Mouse (Mus musculus) kidney, adult 2 months (tissue): ENCODE data around the gene Hnrnpl.

Experiments used
- CTCF ChIP-seq: fragments of 200-500 bp; conservative IDR thresholded peaks from 2 replicates; pipeline ENCODE4 v1.5.1; 2011; ENCODE audit warnings: low read depth, mild to moderate bottlenecking, control low read depth, low read length, moderate library complexity, mixed read lengths; ENCODE audit not compliant: insufficient read depth, insufficient read length
- POLR2A ChIP-seq: fragments of 200-500 bp; IDR thresholded peaks from one replicate; pipeline ENCODE4 v1.6.1; 2011; ENCODE audit warnings: low read depth, low read length, control low read depth

- TF ChIP-seq CTCF, result no peak
- TF ChIP-seq POLR2A, result no peak
Measured at GRCm38 (mm10) chr7:28789235-28789634, 19.1 kb upstream of the Hnrnpl start.
